Mouse (Mus musculus): Measurements from ENCODE around the gene Cfap52. TPM values are rescaled to one million over a fixed set of nuclear protein-coding genes. Genes with fewer than 3 reads are reported as not detected.

Gene Cfap52
- polyA plus RNA-seq, 1 experiment = 0.20 TPM

DNA sequence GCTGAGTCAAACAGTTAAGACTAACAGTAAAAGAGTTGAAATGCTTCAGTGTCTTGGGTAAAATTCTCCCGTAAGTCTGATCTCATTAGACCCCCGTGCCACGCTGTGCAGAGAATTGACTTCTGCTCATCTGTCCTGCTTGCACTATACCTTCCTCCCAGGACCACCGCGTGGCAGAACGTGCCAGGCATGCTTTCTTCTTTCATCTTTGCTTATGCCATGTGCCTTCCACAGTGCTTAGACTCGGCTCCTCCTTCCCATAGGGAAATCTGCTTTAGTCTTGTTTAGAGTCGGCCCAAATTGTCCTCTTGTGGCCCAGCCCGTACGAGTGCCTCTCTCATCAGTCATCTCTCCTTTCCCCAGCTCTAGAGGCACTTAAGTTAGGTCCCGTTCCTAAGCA is 2.4 kb upstream of the Cfap52 start:
- TF ChIP-seq POLR2A (IDR thresholded peaks at IDR 0.05; ENCODE audit: control insufficient read depth, extremely low read depth, insufficient read depth, low read length, poor library complexity) (no peak), CTCF (IDR thresholded peaks at IDR 0.05; ENCODE audit: borderline replicate concordance, control insufficient read depth, extremely low read depth, insufficient read depth, low read length, poor library complexity) (no peak)
- Histone ChIP-seq H3K4me1 (replicated peaks; ENCODE audit: control insufficient read depth, insufficient read depth, low read length) (peaks cover 7% of the 10 kb centered on the region; the same call in 1 of the 2 replicates), H3K4me3 (ENCODE audit: control insufficient read depth, insufficient read depth, low read length) (no peak overlapping the region), H3K36me3 (ENCODE audit: control insufficient read depth, insufficient read depth, low read length) (peaks cover 3% of the 10 kb centered on the region; the same call in 1 of the 2 replicates), H3K27ac (ENCODE audit: control insufficient read depth, insufficient read depth, low read length) (no peak overlapping the region), H3K27me3 (ENCODE audit: control insufficient read depth, insufficient read depth, low read length) (no peaks in the 10 kb centered on the region)
- DNase-seq = no peak
- WGBS = 89% methylated on average over 11 of the region's 11 CpGs

DNA sequence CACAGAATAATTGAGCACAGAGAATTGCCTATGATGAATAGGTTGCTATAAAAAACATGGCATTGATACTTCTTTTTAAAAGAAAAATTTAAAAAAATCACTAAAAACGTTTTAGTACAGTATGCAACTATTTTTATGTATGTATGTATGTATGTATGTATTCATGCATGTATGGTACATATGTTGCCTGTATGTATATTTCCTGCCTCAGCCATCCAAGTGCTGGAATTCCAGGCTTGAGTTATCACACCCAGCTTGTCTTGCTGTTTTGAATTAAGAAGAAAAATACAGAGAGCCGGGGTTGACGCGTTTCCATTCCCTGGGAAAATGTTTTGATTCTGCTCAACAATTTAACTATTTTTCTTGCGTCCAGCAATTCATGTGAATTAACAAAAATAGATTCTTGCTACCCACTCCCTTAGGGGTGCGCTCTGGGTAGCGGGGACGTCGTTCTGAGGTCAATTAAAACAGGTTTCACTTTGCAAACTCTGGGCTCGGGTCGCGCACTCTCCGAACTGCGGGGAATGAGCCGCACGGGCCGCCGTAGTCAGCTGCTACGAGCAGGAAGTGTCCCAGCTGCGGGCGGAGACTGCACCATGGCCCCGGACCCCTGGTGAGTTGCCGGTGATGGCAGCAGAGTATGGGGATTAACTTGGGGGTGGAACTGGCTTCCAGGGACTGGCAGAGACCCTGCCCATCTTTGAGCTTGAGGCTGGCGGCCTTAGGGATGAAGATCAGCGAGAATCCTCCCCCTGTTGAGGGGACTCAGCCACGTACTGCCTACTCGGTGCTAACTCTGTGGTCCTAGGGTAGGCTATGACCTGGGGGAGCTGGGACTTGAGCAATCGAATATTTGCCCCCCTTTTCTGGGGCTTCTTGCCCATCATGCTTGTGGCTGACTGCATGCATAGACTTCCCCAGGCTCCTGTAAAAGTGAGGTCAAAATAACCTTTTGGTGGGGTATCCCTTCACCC is 741 bp upstream of the Cfap52 start, which contains the start of gene Stx8:
Gene Stx8 (plus strand): TSS at position 289 of the 974 bp plus-strand sequence.
- Histone ChIP-seq H3K27ac (ENCODE audit: control insufficient read depth, insufficient read depth, low read length) (no peak within 1 kb of the TSS), H3K4me3 (ENCODE audit: control insufficient read depth, insufficient read depth, low read length) (peak within 1 kb of the TSS; percentile 98), H3K27me3 (ENCODE audit: control insufficient read depth, insufficient read depth, low read length) (no peaks in the 10 kb centered on the region), H3K4me1 (replicated peaks; ENCODE audit: control insufficient read depth, insufficient read depth, low read length) (peaks cover 7% of the 10 kb centered on the region; the same call in 1 of the 2 replicates), H3K36me3 (ENCODE audit: control insufficient read depth, insufficient read depth, low read length) (no peaks in the 10 kb centered on the region; the same call in 1 of the 2 replicates)
- WGBS = under 1% methylated on average over 28 of the region's 28 CpGs
- DNase-seq = peak; percentile 97
- peak; percentile 28; the same call in 1 of the 2 replicates for TF ChIP-seq POLR2A (IDR thresholded peaks at IDR 0.05; ENCODE audit: control insufficient read depth, extremely low read depth, insufficient read depth, low read length, poor library complexity)
- peak; percentile 48; the same call in 1 of the 2 replicates for TF ChIP-seq CTCF (IDR thresholded peaks at IDR 0.05; ENCODE audit: borderline replicate concordance, control insufficient read depth, extremely low read depth, insufficient read depth, low read length, poor library complexity)

DNA sequence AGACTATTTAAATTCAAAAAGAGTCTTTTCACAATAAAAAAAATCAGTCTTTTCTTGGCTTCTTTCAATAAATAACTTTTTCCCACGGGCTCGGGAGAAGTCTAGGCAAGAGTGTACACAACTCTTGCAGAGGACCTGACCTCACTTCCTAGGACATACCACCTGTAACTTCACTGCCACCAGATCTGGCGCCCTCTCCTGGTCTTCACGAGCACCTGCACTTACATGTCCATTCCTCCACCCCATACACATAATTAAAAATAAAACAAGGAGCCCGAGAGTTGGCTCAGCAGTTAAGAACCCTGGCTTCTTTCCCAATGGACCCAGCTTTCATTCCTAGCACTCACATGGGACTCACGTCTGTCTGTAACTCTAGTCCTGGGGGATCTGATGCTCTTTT is 1.3 kb downstream of the Cfap52 start:
- Histone ChIP-seq H3K27me3 (ENCODE audit: control insufficient read depth, insufficient read depth, low read length) (no peaks in the 10 kb centered on the region), H3K27ac (ENCODE audit: control insufficient read depth, insufficient read depth, low read length) (no peak overlapping the region), H3K36me3 (ENCODE audit: control insufficient read depth, insufficient read depth, low read length) (no peaks in the 10 kb centered on the region), H3K4me1 (replicated peaks; ENCODE audit: control insufficient read depth, insufficient read depth, low read length) (peaks cover 7% of the 10 kb centered on the region; the same call in 1 of the 2 replicates), H3K4me3 (ENCODE audit: control insufficient read depth, insufficient read depth, low read length) (no peak overlapping the region)
- no peak for DNase-seq
- TF ChIP-seq CTCF (IDR thresholded peaks at IDR 0.05; ENCODE audit: borderline replicate concordance, control insufficient read depth, extremely low read depth, insufficient read depth, low read length, poor library complexity) (no peak), POLR2A (IDR thresholded peaks at IDR 0.05; ENCODE audit: control insufficient read depth, extremely low read depth, insufficient read depth, low read length, poor library complexity) (no peak)
- 85% methylated on average over 6 of the region's 6 CpGs for WGBS

DNA sequence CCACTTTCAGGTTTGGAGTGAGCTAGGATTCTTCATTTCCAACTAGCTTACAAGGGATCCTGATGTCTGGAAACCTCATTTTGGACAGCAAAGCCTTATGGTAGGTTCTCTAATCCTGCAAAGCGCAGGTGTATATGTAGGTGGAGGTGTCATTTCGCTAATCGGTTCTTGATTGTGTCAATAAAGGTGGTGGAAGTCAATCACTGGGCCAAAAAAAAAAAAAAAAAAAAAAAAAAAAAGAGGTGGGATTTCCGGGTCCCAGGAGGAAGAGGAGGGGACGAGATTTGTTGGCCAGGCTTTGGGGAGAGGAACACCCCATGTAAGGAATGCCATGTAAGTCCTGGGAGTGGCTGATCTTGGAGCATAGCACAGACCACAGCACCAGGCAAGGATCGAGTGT is 11.0 kb downstream of the Cfap52 start:
- Histone ChIP-seq H3K27ac (ENCODE audit: control insufficient read depth, insufficient read depth, low read length) (no peak overlapping the region), H3K27me3 (ENCODE audit: control insufficient read depth, insufficient read depth, low read length) (no peaks in the 10 kb centered on the region), H3K4me1 (replicated peaks; ENCODE audit: control insufficient read depth, insufficient read depth, low read length) (peaks cover 2% of the 10 kb centered on the region; the same call in 1 of the 2 replicates), H3K36me3 (ENCODE audit: control insufficient read depth, insufficient read depth, low read length) (no peaks in the 10 kb centered on the region), H3K4me3 (ENCODE audit: control insufficient read depth, insufficient read depth, low read length) (no peak overlapping the region)
- TF ChIP-seq CTCF (IDR thresholded peaks at IDR 0.05; ENCODE audit: borderline replicate concordance, control insufficient read depth, extremely low read depth, insufficient read depth, low read length, poor library complexity) = no peak
- no peak for TF ChIP-seq POLR2A (IDR thresholded peaks at IDR 0.05; ENCODE audit: control insufficient read depth, extremely low read depth, insufficient read depth, low read length, poor library complexity)
- 88% methylated on average over 6 of the region's 6 CpGs for WGBS
- no peak for DNase-seq

DNA sequence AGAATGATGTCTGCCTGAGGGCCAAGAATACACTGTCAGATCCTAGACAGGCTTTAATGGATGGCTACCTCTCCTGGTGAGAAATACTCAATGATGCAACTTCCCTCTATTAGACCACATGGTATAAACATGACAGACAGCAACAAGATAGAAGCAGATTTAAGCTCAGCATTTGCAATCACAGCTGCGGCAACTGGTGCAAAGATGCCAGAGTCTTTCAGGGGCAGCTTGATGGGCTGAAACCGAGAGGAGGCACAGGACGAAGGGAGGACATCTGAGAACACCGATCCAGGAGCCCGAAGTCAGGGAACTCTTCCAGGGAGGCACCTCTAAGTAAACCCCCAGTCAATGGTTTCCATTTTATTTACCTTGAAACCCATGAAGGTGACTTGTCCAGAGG is 11.8 kb downstream of the Cfap52 start:
- H3K4me3 ChIP-seq (ENCODE audit: control insufficient read depth, insufficient read depth, low read length) = no peak overlapping the region
- TF ChIP-seq CTCF (IDR thresholded peaks at IDR 0.05; ENCODE audit: borderline replicate concordance, control insufficient read depth, extremely low read depth, insufficient read depth, low read length, poor library complexity) (no peak), POLR2A (IDR thresholded peaks at IDR 0.05; ENCODE audit: control insufficient read depth, extremely low read depth, insufficient read depth, low read length, poor library complexity) (no peak)
- WGBS = 88% methylated on average over 5 of the region's 5 CpGs
- H3K27me3 ChIP-seq (ENCODE audit: control insufficient read depth, insufficient read depth, low read length) = no peaks in the 10 kb centered on the region
- H3K27ac ChIP-seq (ENCODE audit: control insufficient read depth, insufficient read depth, low read length) = no peak overlapping the region
- no peak for DNase-seq
- no peaks in the 10 kb centered on the region for H3K36me3 ChIP-seq (ENCODE audit: control insufficient read depth, insufficient read depth, low read length)
- H3K4me1 ChIP-seq (replicated peaks; ENCODE audit: control insufficient read depth, insufficient read depth, low read length) = peaks cover 3% of the 10 kb centered on the region; the same call in 1 of the 2 replicates

DNA sequence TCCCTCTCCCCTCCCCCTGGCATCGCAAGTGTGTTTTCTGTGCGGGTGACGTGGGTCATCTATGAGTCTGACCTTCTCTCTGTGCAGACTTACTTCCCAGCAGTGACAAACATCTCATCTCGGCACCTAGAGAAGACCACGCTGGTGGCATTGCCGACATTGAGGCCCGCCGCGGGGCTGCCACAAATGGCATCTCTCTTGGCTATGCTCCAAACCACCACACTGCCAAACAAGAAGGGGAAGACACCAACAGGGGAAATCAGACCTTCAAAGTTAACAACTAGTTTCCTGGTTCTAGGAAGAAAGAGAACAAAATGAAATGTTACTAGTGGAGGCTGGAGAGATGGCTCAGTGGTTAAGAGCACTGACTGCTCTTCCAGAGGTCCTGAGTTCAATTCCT is 16.0 kb downstream of the Cfap52 start:
- Histone ChIP-seq H3K4me3 (ENCODE audit: control insufficient read depth, insufficient read depth, low read length) (no peak overlapping the region), H3K36me3 (ENCODE audit: control insufficient read depth, insufficient read depth, low read length) (no peaks in the 10 kb centered on the region), H3K4me1 (replicated peaks; ENCODE audit: control insufficient read depth, insufficient read depth, low read length) (peaks cover 3% of the 10 kb centered on the region; the same call in 1 of the 2 replicates), H3K27me3 (ENCODE audit: control insufficient read depth, insufficient read depth, low read length) (no peaks in the 10 kb centered on the region; the same call in 1 of the 2 replicates), H3K27ac (ENCODE audit: control insufficient read depth, insufficient read depth, low read length) (no peak overlapping the region)
- no peak for TF ChIP-seq CTCF (IDR thresholded peaks at IDR 0.05; ENCODE audit: borderline replicate concordance, control insufficient read depth, extremely low read depth, insufficient read depth, low read length, poor library complexity)
- TF ChIP-seq POLR2A (IDR thresholded peaks at IDR 0.05; ENCODE audit: control insufficient read depth, extremely low read depth, insufficient read depth, low read length, poor library complexity) = no peak
- WGBS = 6% methylated on average over 9 of the region's 9 CpGs
- DNase-seq = no peak
